Mouse (Mus musculus): Measurements from ENCODE around the gene Atxn10. TPM values are rescaled to one million over a fixed set of nuclear protein-coding genes. Genes with fewer than 3 reads are reported as not detected.
A peak's percentile ranks its signal among the peaks of the same experiment; 100 is the strongest.

Atxn10 gene
- polyA plus RNA-seq, 1 experiment: 216 TPM

DNA sequence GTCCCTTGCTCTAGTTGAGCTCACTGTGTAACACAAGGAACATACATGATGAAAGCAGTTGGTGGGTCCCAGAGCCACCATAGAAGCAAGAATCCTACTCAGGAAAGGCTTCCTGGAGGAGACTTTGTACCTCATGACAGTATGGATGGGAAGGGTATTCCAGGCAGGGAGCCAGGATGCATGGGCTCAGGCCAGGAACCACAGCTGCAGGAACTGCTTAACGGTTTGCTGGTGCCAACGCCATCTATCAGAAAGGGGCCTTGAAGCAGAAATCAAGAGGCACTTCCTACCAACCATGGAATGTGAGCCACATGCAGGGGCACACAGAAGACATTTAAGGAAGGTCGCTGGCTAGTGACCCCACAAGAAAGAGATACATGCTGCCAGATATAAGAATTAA is 138.7 kb downstream of the Atxn10 start:
- no peak overlapping the region for H3K4me2 ChIP-seq (ENCODE audit: low read depth)
- no peak for TF ChIP-seq TCF12 (IDR thresholded peaks at IDR 0.05; ENCODE audit: insufficient read depth, poor library complexity, severe bottlenecking)
- TF ChIP-seq USF1 (IDR thresholded peaks at IDR 0.05; ENCODE audit: low read depth): no peak
- TF ChIP-seq SRF (IDR thresholded peaks at IDR 0.05; ENCODE audit: control insufficient read depth, insufficient read length, low read depth): no peak
- no peak for TF ChIP-seq MYOD1 (IDR thresholded peaks at IDR 0.05; ENCODE audit: control insufficient read depth in 1 of 3, insufficient read length in 2 of 3, low read depth in 2 of 3)
- no peak for TF ChIP-seq CEBPB (IDR thresholded peaks at IDR 0.05; ENCODE audit: insufficient read depth, poor library complexity, severe bottlenecking)
- TF ChIP-seq POLR2AphosphoS2 (IDR thresholded peaks at IDR 0.05; ENCODE audit: insufficient read length, low read depth): no peak
- TF ChIP-seq E2F4 (IDR thresholded peaks at IDR 0.05; ENCODE audit: insufficient read depth): no peak
- TF ChIP-seq TCF3 (IDR thresholded peaks at IDR 0.05; ENCODE audit: insufficient read length, low read depth): no peak
- no peak for TF ChIP-seq POLR2A (IDR thresholded peaks at IDR 0.05; ENCODE audit: insufficient read length, low read depth)
- TF ChIP-seq MYOG (IDR thresholded peaks at IDR 0.05; ENCODE audit: control insufficient read depth in 1 of 3, insufficient read depth in 1 of 3, insufficient read length in 2 of 3, low read depth in 2 of 3): no peak
- TF ChIP-seq REST (IDR thresholded peaks at IDR 0.05; ENCODE audit: insufficient read depth, insufficient read length): no peak
- TF ChIP-seq MAX (IDR thresholded peaks at IDR 0.05; ENCODE audit: low read depth): no peak
- no peaks in the 10 kb centered on the region for H3K79me2 ChIP-seq (ENCODE audit: control insufficient read depth, insufficient read depth)
- H3ac ChIP-seq (ENCODE audit: control insufficient read depth, insufficient read length): no peak overlapping the region
- no peak overlapping the region for H3K4me3 ChIP-seq
- no peaks in the 10 kb centered on the region for H3K27me3 ChIP-seq (ENCODE audit: control insufficient read depth, insufficient read depth, insufficient read length)
- peaks cover 7% of the 10 kb centered on the region for H3K36me3 ChIP-seq (ENCODE audit: control insufficient read depth, insufficient read depth)

DNA sequence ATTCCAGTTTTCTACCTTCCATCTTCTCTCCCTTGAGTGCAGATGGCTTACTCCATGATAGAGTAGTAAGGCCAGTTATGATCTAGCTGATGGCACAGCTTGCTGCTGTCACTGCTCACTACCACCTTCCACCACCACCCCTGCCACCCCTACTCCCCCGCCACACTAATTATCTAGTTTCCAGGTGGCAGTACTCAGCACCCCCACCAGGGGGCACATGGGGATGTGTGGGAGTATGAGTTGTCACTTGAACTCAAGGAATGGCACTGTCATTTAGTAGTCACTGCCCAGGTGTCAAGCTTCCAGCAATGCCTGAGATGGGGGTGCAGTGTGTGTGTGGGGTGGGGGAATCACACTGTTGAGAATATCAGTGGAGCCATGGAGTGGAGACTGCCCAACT is 141.5 kb downstream of the Atxn10 start:
- Histone ChIP-seq H3K36me3 (ENCODE audit: control insufficient read depth, insufficient read depth) (no peaks in the 10 kb centered on the region), H3K4me2 (ENCODE audit: low read depth) (no peak overlapping the region)
- TF ChIP-seq TCF12 (IDR thresholded peaks at IDR 0.05; ENCODE audit: insufficient read depth, poor library complexity, severe bottlenecking) (no peak), SRF (IDR thresholded peaks at IDR 0.05; ENCODE audit: control insufficient read depth, insufficient read length, low read depth) (no peak), TCF3 (IDR thresholded peaks at IDR 0.05; ENCODE audit: insufficient read length, low read depth) (no peak), E2F4 (IDR thresholded peaks at IDR 0.05; ENCODE audit: insufficient read depth) (no peak), MYOD1 (IDR thresholded peaks at IDR 0.05; ENCODE audit: control insufficient read depth in 1 of 3, insufficient read length in 2 of 3, low read depth in 2 of 3) (no peak), MYOG (IDR thresholded peaks at IDR 0.05; ENCODE audit: control insufficient read depth in 1 of 3, insufficient read depth in 1 of 3, insufficient read length in 2 of 3, low read depth in 2 of 3) (no peak), CEBPB (IDR thresholded peaks at IDR 0.05; ENCODE audit: insufficient read depth, poor library complexity, severe bottlenecking) (no peak), MAX (IDR thresholded peaks at IDR 0.05; ENCODE audit: low read depth) (no peak)

DNA sequence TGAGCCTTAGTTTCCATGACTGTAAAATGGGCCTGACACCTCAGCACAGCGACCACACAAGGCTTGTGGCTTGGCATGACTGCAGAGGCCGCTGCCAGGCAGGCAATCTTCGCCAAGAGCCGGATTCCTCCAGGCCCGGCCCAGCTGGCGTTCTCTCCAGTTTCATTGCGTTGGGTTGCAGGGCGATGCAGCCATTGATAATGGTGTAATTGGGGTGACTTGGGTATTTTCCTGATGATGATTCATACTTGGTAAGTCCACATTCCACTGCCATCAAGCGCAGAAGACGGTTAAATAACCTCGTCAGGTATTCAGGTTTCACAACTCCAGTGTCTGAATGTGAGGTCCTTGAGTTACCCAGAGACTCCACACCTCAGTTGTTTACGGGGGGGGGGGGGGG is 143.3 kb downstream of the Atxn10 start:
- Histone ChIP-seq H3K4me2 (ENCODE audit: low read depth) (no peak overlapping the region), H3K79me2 (ENCODE audit: control insufficient read depth, insufficient read depth) (no peaks in the 10 kb centered on the region), H3K36me3 (ENCODE audit: control insufficient read depth, insufficient read depth) (no peaks in the 10 kb centered on the region), H3K4me3 (no peak overlapping the region), H3K27me3 (ENCODE audit: control insufficient read depth, insufficient read depth, insufficient read length) (peaks cover 27% of the 10 kb centered on the region), H3ac (ENCODE audit: control insufficient read depth, insufficient read length) (no peak overlapping the region)
- no peak for TF ChIP-seq POLR2AphosphoS2 (IDR thresholded peaks at IDR 0.05; ENCODE audit: insufficient read length, low read depth)
- TF ChIP-seq E2F4 (IDR thresholded peaks at IDR 0.05; ENCODE audit: insufficient read depth): no peak
- TF ChIP-seq MYOD1 (IDR thresholded peaks at IDR 0.05; ENCODE audit: control insufficient read depth in 1 of 3, insufficient read length in 2 of 3, low read depth in 2 of 3): peak in 2 of 3 experiments; percentile 64 to 86
- peak; percentile 61 for TF ChIP-seq TCF3 (IDR thresholded peaks at IDR 0.05; ENCODE audit: insufficient read length, low read depth)
- peak in 2 of 3 experiments; percentile 55 to 90 for TF ChIP-seq MYOG (IDR thresholded peaks at IDR 0.05; ENCODE audit: control insufficient read depth in 1 of 3, insufficient read depth in 1 of 3, insufficient read length in 2 of 3, low read depth in 2 of 3)
- peak; percentile 82 for TF ChIP-seq CEBPB (IDR thresholded peaks at IDR 0.05; ENCODE audit: insufficient read depth, poor library complexity, severe bottlenecking)
- no peak for TF ChIP-seq USF1 (IDR thresholded peaks at IDR 0.05; ENCODE audit: low read depth)
- TF ChIP-seq TCF12 (IDR thresholded peaks at IDR 0.05; ENCODE audit: insufficient read depth, poor library complexity, severe bottlenecking): peak; percentile 59
- peak; percentile 23 for TF ChIP-seq SRF (IDR thresholded peaks at IDR 0.05; ENCODE audit: control insufficient read depth, insufficient read length, low read depth)
- no peak for TF ChIP-seq REST (IDR thresholded peaks at IDR 0.05; ENCODE audit: insufficient read depth, insufficient read length)
- no peak for TF ChIP-seq MAX (IDR thresholded peaks at IDR 0.05; ENCODE audit: low read depth)
- no peak for TF ChIP-seq POLR2A (IDR thresholded peaks at IDR 0.05; ENCODE audit: insufficient read length, low read depth)

More for the DNA sequence above, 141.5 kb downstream of the Atxn10 start:
- Histone ChIP-seq H3K27me3 (ENCODE audit: control insufficient read depth, insufficient read depth, insufficient read length) (peaks cover 17% of the 10 kb centered on the region), H3K4me3 (no peak overlapping the region), H3ac (ENCODE audit: control insufficient read depth, insufficient read length) (no peak overlapping the region), H3K79me2 (ENCODE audit: control insufficient read depth, insufficient read depth) (no peaks in the 10 kb centered on the region)

DNA sequence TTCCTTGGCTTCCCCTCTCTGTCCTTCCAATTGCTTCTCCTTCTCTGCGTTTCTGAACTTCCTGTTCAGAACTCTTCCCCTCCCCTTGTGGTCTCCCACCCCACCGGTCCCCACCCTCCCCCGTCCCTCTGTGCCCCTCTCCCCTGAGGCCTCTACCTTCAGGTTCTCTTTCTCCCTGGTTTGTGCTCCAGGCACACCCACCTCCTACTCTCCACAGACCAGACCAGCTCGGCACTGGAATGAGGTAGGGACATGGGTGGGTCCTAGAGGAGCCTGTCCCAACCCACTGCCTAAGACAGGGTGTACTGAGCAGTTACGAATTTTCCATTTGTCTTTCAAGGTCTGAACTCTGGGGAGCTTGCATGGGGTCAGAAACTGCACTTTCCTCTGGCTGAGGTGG is 143.9 kb downstream of the Atxn10 start:
- no peak for TF ChIP-seq USF1 (IDR thresholded peaks at IDR 0.05; ENCODE audit: low read depth)
- TF ChIP-seq SRF (IDR thresholded peaks at IDR 0.05; ENCODE audit: control insufficient read depth, insufficient read length, low read depth): no peak
- TF ChIP-seq POLR2AphosphoS2 (IDR thresholded peaks at IDR 0.05; ENCODE audit: insufficient read length, low read depth): no peak
- TF ChIP-seq REST (IDR thresholded peaks at IDR 0.05; ENCODE audit: insufficient read depth, insufficient read length): no peak
- TF ChIP-seq POLR2A (IDR thresholded peaks at IDR 0.05; ENCODE audit: insufficient read length, low read depth): no peak
- TF ChIP-seq TCF12 (IDR thresholded peaks at IDR 0.05; ENCODE audit: insufficient read depth, poor library complexity, severe bottlenecking): no peak
- no peak for TF ChIP-seq MAX (IDR thresholded peaks at IDR 0.05; ENCODE audit: low read depth)
- TF ChIP-seq MYOD1 (IDR thresholded peaks at IDR 0.05; ENCODE audit: control insufficient read depth in 1 of 3, insufficient read length in 2 of 3, low read depth in 2 of 3): no peak
- TF ChIP-seq E2F4 (IDR thresholded peaks at IDR 0.05; ENCODE audit: insufficient read depth): no peak
- TF ChIP-seq TCF3 (IDR thresholded peaks at IDR 0.05; ENCODE audit: insufficient read length, low read depth): no peak
- Histone ChIP-seq H3K4me2 (ENCODE audit: low read depth) (no peak overlapping the region), H3ac (ENCODE audit: control insufficient read depth, insufficient read length) (no peak overlapping the region), H3K79me2 (ENCODE audit: control insufficient read depth, insufficient read depth) (no peaks in the 10 kb centered on the region), H3K36me3 (ENCODE audit: control insufficient read depth, insufficient read depth) (no peaks in the 10 kb centered on the region), H3K4me3 (no peak overlapping the region), H3K27me3 (ENCODE audit: control insufficient read depth, insufficient read depth, insufficient read length) (peaks cover 27% of the 10 kb centered on the region)

Measured in myocyte (in vitro differentiated cells).